Mouse (Mus musculus): ENCODE results near the gene Elk3.

DNA sequence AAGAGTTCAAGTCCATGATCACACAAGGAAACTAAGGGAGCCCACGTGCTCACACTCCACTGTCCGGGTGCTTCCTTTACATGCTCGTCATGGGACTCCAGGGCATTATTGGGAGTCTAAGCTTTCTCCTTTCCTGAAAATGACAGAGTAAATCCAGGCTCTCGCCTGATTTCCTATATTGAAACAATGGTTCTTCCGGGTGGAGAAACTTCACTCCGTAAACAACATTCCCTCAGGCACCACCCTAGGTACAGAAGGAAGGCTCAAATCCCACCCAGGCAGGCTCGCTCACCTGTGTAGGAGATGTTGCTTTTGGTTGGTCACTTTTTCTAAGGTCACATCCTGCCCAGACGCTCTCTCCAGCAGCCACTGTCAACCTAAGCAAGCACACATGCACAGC is 9.1 kb downstream of the Elk3 start:
- TF ChIP-seq POLR2A (IDR thresholded peaks at IDR 0.05; ENCODE audit: borderline replicate concordance, extremely low read depth, low read depth, low read length) = no peak
- no peak for TF ChIP-seq CTCF (IDR thresholded peaks at IDR 0.05; ENCODE audit: insufficient read depth, low read length)
